Mouse (Mus musculus): Measurements from ENCODE around the gene 6820408C15Rik.

DNA sequence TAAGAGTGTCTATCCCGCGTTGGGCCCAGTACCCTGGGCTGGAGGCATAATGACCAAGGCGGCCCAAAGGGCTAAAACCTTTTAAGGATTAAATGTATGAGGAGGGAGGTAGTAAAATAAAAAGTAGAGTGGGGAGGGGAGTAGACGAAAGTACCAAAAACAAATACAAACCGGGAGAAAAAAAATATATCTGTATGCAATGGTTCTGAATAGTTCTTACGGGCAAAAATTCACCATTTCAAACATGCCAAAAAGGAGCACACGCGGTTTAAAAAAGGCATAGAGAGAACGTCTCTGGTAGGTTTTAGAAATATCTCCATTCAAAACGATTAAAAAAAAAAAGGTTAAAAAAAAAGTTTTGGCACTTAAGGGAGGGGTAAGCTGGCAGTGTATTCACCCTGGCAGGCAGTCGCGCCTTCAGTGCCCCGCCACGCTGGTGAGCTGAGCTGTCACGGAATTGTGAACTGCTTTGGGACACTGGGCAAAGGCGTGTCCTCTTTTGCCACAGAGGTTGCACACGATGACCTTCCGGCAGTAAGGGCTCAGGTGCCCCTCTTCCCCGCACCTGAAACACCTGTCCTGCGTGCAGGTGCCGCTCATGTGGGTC, 2.1 kb upstream of the 6820408C15Rik start:
- TF ChIP-seq CTCF (IDR thresholded peaks at IDR 0.05; ENCODE audit: low read depth) = 0 out of 2 replicates have a peak, but pooled peaks have one; percentile 7
- TF ChIP-seq EP300 (IDR thresholded peaks at IDR 0.05; ENCODE audit: low read depth) = no peak

Measured in liver, embryonic 14.5 days (tissue).